Mouse (Mus musculus) granulocyte monocyte progenitor cell, adult 5-6 weeks (primary cell): ENCODE measurements at regions not wholly inside any gene's neighbourhood (a gene's known extent, or its start where the extent isn't known, plus 50 kb on each side); places are given as distances from the start of the nearest gene placed in this dataset.

Experiments used
- ATAC-seq: replicated peaks from 2 replicates; pipeline ENCODE4 v1.8.0; 2016; ENCODE audit warnings: mild to moderate bottlenecking, moderate TSS enrichment, inconsistent platforms; ENCODE audit not compliant: poor library complexity, severe bottlenecking

- ATAC-seq, result no peak
These were observed 644.8 kb downstream of the Slc22a22 start for GRCm38 (mm10) chr15:56832666-56833065.

DNA sequence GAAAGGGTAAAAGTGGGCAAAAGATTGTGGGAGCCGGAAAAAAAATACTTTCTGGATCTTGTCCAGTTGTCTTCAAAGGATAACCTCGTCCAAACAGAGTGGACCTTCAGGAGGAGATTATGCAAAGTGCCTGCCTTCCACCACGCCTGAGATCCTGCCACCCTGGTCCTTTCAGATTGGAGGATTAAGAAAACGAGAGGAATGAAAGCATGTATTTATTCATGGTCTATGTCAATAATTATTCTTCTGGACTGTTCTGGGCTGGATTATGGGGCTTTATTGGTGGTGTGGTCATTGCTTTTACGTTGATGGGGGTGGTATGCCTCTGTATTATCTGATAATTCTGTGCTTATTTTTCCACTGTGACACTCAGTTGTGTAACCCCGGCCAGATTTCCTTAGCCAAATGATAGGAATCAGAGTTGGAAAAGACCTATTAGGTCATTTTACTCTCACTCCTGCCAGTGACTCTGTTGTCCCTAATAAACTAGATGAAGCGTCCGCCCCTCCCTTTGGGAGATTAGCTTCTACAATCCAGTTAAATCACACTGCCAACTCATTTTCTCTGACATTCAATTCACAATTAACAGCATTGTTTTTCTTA lies 656.3 kb downstream of the Slc22a22 start:
- no peak for ATAC-seq

GRCm38 (mm10) chr15:56820256-56820976 lies 657.0 kb downstream of the Slc22a22 start:
- no peak for ATAC-seq

- ATAC-seq, result no peak
These were observed 659.2 kb downstream of the Slc22a22 start for GRCm38 (mm10) chr15:56818158-56818690.

GRCm38 (mm10) chr15:56817204-56818157 lies 659.9 kb downstream of the Slc22a22 start:
- no peak for ATAC-seq

- ATAC-seq, result no peak
These were observed 663.5 kb downstream of the Slc22a22 start for GRCm38 (mm10) chr15:56813876-56814275.

GRCm38 (mm10) chr15:56810151-56810550 lies 667.3 kb downstream of the Slc22a22 start:
- no peak for ATAC-seq

GRCm38 (mm10) chr15:56807611-56808010 lies 669.8 kb downstream of the Slc22a22 start:
- no peak for ATAC-seq

- ATAC-seq, result no peak
These were observed 675.5 kb downstream of the Slc22a22 start for GRCm38 (mm10) chr15:56801933-56802332.

DNA sequence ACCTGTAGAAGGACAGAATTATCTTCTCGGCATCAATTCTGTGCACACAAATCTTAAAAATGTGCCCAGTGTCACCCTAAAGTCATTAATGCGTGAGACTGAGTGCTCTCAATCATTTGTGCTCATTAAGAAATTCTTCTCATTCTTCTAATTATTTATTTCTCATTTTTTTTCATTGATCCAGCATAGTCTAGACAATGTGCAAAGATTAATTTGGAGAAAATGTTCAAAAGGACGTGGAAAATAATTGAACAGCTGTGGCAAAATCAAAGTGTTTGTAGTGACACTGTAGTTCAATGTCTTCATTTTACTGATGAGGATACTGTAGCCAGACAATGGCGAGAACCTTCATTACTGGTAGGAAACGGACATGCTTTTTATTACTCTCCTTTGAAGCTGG lies 702.0 kb downstream of the Slc22a22 start:
- ATAC-seq, result no peak

GRCm38 (mm10) chr15:56774648-56775393 lies 702.6 kb downstream of the Slc22a22 start:
- ATAC-seq, result no peak

DNA sequence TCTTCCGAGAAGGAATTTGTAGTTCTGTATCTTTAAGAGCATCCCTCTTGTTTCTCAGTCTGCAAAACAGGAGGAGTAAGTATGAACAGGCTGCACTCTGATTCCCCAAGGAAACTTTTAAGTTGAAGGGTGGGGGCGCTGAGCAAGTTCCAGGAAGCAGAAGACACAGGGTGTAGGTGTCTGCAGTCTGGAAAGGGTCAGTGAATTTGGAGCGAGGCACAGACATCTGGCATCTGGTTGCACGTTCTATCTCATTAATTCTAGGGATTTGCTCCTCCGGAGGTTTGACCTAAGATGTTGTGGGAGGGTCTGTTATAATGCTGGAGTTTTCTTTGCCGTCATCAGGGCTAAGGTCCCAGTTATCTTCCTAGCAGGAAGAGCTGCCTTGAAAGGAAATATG lies 711.1 kb downstream of the Slc22a22 start:
- no peak for ATAC-seq

DNA sequence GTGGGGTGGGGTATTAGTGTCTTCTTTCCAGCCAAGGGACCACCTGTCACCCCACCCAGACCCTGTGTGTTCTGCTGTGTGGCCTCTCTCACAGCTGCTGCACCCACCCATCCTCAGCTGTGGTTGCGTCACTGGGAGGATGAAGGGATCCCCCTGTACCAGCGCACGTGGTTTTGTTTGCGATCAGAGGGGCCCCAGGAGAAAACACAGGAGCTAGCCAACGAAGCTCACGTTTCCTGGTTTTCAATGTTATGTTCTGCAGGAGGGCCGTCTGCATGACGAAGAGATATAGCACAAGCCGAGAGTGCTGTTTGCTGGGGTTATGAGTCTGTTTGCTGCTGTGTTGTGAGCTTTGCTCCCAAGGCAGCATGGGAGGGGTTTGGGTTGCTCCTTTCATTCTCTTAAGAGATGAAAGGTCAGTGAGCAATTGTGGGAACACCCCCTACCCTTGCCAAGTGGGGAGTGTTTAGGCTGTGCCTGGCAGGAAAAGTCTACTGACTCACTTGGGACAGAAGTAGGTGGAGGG lies 712.4 kb downstream of the Slc22a22 start:
- no peak for ATAC-seq

DNA sequence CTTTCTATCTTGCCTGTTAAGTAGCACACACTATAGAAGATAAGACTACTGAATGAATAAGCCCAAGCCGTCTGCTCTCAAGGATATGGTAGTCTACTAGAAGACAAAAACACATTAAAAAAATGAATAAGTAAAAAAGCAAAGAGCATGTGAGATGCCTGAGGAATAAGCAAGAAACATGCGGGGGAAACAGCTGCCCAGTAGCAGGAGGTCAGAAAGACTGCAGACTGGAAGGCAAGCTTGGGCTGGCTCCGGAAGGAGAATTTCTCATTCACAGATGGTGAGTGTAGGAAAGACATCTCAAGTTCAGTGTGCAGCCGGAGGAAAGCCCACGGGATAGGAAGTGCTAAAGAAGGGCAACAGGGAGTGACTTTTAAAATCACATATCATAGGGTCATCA lies 713.4 kb downstream of the Slc22a22 start:
- ATAC-seq, result no peak

DNA sequence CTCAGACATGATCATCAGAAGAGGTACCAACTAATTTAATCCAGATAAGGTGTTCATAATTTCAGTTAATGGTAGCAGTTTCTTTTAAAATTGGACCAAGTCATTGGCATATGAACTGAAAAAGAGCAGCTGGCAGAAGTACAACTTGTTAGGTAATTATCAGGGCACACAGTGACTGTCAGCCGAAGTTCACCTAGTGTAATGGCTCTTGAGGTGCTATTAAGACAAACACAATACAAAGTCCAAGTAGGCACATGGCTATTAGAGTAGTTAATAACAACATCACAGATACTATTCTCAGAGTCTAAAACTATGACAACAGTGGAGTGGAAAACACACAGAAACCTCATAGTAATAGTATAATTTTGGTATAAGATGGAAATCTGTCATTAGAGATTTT lies 730.7 kb downstream of the Slc22a22 start:
- ATAC-seq, result no peak

- no peak for ATAC-seq
These were observed 732.5 kb downstream of the Slc22a22 start for GRCm38 (mm10) chr15:56744915-56745314.
